In the genomic region with DNA sequence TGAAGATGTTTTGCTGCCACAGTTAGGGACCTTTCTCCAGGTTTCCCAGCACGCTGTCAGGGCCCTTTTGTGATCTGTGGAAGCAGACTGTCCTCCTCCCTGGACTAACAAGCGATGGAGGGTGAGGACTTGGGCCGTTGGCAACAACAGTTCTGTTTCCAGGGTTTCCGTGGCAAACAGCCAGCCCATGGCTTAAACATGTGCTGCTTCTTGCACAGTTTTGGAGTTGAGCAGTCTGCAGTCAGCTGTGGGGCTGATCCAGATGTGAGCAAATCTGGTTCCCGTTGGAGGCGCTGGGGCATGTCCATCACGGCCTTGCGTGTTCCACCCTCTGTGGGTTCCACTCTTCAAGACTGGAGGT, we compare ENCODE assay signal across 8 mouse cellular contexts.
DNase-seq lines count a peak whose midpoint lies in the region; ATAC-seq lines count a peak whose summit lies in the region.

No protein-coding gene starts in this region.

- H3K4me1 ChIP-seq in forebrain, embryonic 14.5 days (ENCODE audit: control insufficient read depth, insufficient read depth, low read length), result no peaks in the 10 kb centered on the region
- H3K4me1 ChIP-seq in forebrain, embryonic 15.5 days, result peaks cover 8% of the 10 kb centered on the region; the same call in 1 of the 2 replicates

- no peak overlapping the region for H3K27ac ChIP-seq in forebrain, embryonic 14.5 days (ENCODE audit: low read depth, low read length)
- no peak overlapping the region for H3K27ac ChIP-seq in forebrain, embryonic 15.5 days (replicated peaks)

- no peaks in the 10 kb centered on the region for H3K27me3 ChIP-seq in forebrain, embryonic 14.5 days (replicated peaks; ENCODE audit: control insufficient read depth, insufficient read depth, low read length)
- H3K27me3 ChIP-seq in forebrain, embryonic 15.5 days, result no peaks in the 10 kb centered on the region

- no peaks in the 10 kb centered on the region for H3K36me3 ChIP-seq in forebrain, embryonic 14.5 days (ENCODE audit: control insufficient read depth, insufficient read depth, low read length)
- H3K36me3 ChIP-seq in forebrain, embryonic 15.5 days, result no peaks in the 10 kb centered on the region

- no peak overlapping the region for H3K4me3 ChIP-seq in forebrain, embryonic 14.5 days (ENCODE audit: low read depth, low read length)
- H3K4me3 ChIP-seq in forebrain, embryonic 15.5 days, result no peak overlapping the region

- peak; percentile 60 for DNase-seq in forebrain, embryonic 14.5 days (ENCODE audit: low spot score)
- DNase-seq in NIH3T3 (ENCODE audit: low read depth), result peak; percentile 74
- DNase-seq in heart, adult 18-20 months, result peak; percentile 92 to 93
- DNase-seq in kidney, postnatal 4 days, result peak; percentile 82 to 88
- DNase-seq in testis, postnatal 10 days (ENCODE audit: low spot score), result peak; percentile 87
- DNase-seq in c-Kit-positive CD71-positive TER-119-positive erythroid progenitor cells, embryonic 14.5 days (ENCODE audit: low spot score), result no peak

- H3K4me2 ChIP-seq in forebrain, embryonic 14.5 days (ENCODE audit: low read length), result no peak overlapping the region
- H3K4me2 ChIP-seq in forebrain, embryonic 15.5 days (replicated peaks), result no peak overlapping the region

- no peak overlapping the region for H3K9ac ChIP-seq in forebrain, embryonic 14.5 days (ENCODE audit: low read length)
- H3K9ac ChIP-seq in forebrain, embryonic 15.5 days (replicated peaks), result no peak overlapping the region

- ATAC-seq in forebrain, embryonic 14.5 days, result no peak
- no peak for ATAC-seq in forebrain, embryonic 15.5 days (replicated peaks)
- ATAC-seq in erythroblast, adult 5-6 weeks (replicated peaks; ENCODE audit: low FRiP score, poor library complexity, severe bottlenecking), result no peak

- H3K9me3 ChIP-seq in forebrain, embryonic 14.5 days (replicated peaks; ENCODE audit: control insufficient read depth, low read length), result no peaks in the 10 kb centered on the region
- H3K9me3 ChIP-seq in forebrain, embryonic 15.5 days, result no peaks in the 10 kb centered on the region

- 72% methylated on average over 8 of the region's 8 CpGs for WGBS in forebrain, embryonic 14.5 days
- 68% methylated on average over 8 of the region's 8 CpGs for WGBS in forebrain, embryonic 15.5 days
